Mouse (Mus musculus): ENCODE results near the gene Slc2a3. TPM values are rescaled to one million over a fixed set of nuclear protein-coding genes. Genes with fewer than 3 reads are reported as not detected.
A peak's percentile ranks its signal among the peaks of the same experiment; 100 is the strongest.
"Not testable (repeated sequence)": the region's sequence is repeated elsewhere in the genome, so short reads cannot be mapped to it uniquely, and the experiment has no call there.

Slc2a3 gene
- total and polyA plus RNA-seq, 3 experiments = 2.1 to 10.5 (median 5.2) TPM

DNA sequence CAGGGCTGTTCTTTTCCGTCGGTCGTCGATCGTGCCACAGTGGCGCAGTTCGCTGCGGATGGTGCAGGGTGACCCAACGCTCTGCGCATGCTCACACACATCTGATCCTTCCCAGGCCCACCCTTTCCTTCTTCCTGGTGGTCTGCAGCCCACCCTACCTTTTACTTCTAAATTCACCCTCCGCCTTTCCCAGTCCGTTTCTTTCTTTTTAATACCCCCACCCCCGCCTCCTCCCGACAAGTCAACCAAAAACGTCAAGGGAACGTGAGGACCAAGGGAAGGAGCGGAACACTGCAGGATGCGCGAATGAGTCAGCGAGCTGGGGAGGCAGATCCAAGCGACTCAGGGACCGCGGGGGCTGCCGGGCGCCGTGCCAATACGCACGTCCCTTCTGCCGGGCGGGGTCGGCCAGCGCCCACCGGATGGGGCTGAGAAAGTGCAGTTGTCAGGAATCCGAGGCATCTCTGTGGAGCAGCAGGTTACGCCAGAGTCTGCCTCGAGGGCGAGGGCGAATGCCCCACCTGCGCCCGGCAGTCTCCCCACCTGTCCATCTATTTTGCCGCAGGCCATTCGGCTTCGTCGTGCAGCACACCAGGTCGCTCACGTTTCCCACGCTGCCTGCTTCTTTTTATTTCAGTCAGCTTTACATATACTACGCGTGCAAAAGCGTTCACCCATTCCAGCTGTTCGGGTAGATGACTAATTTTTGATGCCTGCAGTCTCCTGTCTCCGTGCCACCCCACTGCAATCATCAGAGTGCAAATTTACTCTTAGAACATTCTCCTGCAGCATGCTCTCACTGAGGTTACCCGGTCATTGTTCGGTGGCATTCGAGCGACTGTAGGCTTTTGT, 36.8 kb downstream of the Slc2a3 start:
- peak; percentile 65 for DNase-seq

DNA sequence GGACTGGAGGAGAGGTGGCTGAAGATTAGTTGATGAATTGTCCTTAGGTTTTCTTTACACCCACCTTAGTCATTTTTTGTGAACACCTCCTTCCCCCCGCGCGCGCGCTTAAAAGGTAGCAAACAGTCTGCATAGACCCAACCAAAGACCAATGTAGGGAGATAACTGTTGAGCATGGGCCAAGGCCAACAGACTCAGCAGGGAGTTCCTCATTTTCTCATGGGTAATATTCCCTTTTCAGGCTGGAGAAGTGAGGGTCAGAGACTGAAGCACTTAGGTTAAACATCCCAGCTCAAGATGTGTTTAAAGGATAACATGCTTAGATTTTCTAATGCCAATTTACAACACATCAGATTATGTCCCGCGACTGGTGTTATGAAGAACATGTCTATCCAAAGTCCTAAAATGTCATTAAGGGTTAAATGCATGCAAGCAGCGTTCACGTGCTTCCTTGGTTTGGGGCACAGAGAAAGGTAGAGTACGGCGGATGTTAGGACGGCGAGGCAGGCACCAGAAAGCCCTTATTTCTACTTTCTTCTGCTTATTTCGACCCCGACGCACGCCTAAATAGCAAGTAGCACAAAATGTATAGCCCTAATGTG, 37.5 kb downstream of the Slc2a3 start:
- DNase-seq = no peak

DNA sequence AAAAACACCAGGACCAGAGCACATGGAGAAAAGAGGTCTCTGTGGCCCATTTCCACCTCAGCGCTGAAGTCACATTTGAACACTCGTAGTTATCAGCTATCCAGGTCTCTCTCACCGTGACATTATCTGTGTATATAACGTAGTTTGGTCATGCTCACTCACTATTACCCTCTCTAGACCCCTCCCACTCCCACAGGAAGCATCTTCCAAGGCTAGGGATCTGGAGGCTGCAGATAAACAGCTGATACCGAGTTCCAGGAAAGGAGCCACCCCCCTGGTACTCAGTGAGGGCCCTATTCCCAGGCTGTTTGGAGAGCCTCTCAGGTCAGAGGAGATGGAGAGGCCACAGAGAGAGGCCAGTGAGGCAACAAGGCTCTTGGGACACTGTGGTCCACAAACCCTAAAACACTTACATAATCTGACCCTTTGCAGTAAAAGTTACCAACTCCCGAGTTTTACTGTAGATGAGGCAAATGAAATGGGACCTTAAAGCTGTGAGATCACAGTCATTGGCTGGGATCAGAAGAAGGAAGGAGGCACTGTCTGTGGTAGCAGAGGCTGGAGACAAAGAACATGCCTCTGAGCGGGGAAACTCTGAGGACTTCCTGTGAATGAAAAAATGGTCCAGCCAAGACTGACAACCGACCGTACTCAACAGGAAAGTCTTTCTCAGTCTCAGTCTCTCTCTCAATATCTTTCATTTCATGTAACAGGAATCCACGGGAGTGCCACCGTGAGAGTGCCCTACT, 38.3 kb downstream of the Slc2a3 start:
- no peak for DNase-seq

DNA sequence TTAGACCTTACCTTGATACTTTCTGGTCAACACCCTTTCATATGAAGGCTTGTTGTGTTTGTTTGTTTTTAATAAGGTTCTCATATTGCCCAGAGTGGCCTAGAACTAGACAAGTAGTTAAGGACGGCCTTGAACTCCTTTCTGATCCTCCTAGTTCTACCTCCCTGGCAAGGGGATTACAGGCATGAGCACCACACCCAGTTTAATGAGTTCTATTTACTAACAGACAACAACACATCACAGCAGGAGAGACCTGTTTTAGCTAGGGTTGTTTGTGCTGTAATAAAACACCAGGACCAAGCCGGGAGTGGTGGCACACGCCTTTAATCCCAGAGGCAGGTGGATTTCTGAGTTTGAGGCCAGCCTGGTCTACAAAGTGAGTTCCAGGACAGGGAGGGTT, 39.0 kb downstream of the Slc2a3 start:
- no peak for DNase-seq

DNA sequence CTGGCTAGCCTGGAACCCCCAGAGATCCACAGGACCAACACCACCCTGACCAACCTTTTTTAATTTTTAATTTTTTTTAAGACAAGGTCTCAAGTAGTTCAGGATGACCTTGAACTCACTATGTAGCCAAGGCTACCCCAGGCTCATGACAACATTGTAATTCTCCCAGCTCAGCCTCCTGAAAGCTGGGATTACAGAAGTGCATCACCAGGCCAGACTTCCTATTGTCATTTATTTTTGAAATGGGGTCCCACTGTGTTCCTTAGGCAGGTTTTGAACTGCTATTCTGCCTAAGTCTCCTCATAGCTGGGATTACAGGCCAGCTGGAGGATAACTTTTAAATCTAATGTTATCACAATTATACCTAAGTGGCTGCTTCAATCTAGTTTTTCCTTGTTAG, 39.5 kb downstream of the Slc2a3 start:
- no peak for DNase-seq

DNA sequence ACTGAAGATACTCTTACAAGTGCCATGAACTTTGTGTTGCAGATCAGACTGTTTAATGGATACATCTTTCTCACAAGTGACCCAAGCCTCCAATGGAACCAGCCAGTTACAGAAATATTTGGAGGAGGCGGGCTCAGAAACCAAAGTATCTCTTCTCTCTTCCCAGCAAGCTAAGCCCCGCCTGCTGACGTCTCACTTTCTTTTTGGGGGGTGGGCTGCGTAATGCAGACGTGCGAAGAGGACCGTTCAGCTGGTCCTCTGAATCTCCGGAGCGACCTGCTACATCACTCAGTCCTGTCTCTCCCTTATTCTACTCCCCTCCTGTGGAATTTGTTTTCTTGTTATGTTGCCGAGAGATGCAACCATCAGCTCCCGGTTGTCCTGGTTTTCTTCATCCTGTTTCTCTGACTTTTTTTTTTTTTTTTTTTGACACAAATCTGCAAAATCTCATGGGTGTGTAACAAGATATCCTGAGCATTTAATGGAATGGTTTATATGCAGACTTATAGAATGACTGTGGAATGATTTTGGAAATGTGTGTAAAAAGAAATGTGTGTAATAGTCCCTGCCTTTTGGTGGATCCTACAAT, 40.3 kb downstream of the Slc2a3 start:
- DNase-seq = peak; percentile 41

DNA sequence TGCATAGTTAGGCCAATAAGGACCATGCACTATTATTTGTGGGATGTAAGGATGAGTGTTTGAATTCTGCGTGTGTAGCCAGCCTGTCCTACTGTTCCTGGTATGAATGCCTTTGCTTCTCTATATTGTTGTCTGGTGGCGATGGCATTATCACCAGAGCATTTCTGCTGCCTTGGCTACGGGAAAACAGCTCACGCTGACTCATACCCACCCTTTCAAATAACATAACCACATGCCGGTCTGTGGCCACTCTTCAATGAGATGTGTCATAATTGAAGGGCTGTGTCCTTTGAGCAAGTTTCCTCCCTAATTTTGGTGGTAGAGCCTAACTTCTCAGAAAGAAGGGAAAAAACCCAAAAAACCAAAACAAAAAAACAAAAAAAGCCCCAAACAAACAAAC, 42.7 kb downstream of the Slc2a3 start:
- peak; percentile 77 for DNase-seq

DNA sequence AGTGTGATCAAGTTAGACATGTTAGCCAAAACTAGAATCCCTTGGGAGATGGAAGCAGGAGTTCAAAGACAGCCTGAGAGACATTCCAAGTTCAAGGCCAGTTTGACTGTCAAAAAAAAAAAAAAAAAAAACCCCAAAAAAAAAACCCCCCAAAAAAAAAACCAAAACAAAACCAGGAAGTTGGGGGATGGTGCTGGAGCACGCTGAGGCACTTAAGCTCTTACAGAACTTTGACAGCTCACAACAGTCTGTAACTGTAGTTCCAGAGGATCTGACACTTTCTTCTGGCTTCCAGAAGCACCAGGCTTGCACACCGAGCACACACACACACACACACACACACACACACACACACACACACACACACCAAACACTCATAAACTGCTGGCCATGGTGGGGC, 45.5 kb downstream of the Slc2a3 start:
- no peak for DNase-seq

DNA sequence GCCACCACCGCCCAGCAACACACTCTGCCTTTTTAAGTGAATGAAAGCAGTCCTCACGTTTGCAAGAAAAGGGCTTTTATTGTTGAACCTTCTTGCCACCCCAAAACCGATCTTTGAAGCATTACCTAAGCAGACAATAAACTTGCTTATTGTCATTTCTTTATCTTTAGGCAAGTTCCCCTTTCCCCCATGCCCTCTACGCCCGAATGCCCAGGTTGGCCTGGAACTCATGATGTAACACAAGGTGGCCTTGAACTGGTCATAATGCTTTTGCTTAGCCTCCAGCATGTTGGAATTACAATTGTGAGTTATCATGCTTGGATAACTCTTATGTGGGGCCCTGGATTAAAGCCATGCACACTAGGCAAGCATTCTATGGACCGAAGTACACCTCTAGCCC, 50.9 kb downstream of the Slc2a3 start:
- no peak for DNase-seq

DNA sequence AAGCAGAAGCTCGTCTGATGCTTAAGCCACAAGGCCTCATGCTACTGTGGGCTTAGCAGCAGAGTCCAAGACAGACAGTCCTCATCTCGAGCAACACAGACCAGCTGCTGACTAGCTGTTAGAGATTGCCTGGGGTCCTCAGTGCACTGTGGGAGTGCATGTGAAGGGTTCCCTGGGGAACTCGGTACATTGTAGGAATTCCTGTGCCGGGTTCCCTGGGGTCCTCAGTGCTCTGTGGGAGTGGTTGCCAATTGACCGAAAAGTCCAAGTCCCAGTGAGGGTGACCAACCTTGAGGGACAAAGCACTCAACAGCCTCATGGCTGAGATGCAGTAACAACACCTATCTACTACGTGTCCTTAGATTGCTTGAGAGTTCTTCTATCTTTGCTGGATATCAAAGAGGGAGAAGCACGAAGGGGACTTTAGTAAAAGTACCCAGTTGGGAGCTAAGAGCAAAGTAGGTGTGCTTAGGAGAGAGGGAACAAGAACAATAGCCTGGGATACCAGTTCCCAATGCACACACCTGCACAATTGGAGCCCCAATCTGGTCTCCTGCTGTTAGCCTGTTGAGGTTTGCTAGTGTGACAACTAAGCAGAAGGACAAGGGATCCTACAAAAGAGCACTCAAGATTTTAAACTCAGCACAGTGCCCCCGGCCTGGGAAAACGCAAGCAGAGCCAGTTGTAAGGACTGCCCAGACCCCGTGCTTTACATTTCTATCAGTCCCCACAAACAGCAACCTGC, 56.8 kb downstream of the Slc2a3 start:
- no peak for DNase-seq

DNA sequence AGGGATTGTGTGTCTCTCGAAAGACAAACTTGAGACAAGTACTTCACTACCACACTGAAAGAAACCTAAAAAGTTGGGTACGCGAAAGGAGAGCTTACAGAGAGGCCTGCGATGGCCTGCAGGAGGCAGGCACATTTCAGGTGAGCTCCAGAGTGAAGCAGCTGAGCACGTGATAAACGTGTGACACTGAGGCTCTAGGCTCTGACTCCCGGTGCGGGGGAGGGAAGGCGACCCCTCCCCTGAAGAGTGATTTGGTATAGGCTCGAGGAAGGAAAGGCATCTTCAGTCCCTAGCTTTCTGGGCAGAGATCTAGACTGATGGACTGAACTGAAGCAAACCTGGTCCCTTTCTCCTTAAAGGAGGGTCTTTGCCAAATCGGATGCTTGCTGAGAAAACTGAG, 58.1 kb downstream of the Slc2a3 start:
- no peak for DNase-seq

DNA sequence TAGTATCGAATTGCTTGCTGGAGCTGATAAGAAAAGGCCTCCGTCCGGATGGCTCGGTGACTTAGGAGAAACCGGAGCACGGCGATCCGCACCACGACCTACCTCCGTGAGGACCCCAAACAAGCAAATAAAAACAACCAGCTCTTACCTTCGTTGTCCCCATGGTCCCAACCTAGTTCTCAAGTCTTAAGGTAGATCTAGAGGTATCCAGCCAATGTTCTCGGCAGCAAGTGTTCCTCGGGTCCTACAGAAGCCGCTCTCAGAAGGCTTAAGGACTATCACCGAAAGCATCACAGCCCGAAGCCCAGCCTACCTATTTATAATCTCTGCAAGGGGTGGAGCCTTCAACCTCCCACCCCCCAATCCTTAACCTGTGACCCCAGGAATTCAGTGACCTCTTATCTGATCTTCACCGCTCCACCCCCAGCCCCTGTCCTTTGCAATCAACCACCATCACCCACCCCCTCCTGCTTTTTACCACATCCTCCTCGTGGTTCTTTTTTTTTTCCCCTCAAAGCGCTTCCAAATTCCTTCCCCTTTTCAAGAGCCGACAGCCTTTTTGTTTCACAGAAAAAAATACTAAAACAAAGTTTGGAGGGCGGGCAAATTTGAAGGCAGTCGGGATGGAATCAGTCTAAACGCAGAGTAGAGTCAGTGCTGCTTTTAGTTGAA, 59.1 kb downstream of the Slc2a3 start:
- peak; percentile 34 for DNase-seq

DNA sequence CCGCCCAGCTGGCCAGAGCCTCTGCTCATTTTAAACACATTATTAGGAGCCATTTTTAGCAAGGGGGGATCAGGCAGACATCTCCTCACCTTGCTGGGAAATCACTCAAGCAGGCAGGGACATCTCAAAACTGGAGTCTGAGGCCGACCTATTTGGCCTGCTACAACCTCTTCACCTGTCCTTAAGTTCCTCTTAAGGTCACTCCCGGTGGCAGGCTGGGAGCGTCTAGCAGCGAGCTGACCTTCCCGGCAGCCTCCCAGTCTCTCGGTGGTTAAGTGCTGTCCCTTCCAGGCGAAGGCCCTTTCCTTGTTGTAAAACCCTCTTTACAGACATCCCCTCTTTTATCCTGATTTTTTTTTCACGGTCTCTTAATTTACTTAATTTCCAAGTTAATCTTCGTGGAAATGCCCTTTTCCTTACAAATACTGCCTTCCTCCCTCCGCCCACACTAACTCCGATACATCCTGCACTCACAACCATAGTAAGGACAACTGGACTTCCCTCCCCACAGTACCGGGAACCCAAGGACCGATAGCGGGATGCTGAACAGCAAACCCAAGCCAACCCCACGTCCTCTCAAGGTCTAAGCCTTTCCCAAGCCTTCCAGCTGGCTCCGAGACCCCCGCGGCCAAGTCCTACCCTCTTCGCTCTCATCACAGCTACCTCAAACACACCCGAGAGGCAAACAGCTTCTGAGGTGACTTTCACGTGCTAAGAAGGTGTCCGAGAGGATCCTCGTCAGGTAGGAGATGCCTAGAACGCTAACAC, 59.8 kb downstream of the Slc2a3 start:
- peak; percentile 14 for DNase-seq

DNA sequence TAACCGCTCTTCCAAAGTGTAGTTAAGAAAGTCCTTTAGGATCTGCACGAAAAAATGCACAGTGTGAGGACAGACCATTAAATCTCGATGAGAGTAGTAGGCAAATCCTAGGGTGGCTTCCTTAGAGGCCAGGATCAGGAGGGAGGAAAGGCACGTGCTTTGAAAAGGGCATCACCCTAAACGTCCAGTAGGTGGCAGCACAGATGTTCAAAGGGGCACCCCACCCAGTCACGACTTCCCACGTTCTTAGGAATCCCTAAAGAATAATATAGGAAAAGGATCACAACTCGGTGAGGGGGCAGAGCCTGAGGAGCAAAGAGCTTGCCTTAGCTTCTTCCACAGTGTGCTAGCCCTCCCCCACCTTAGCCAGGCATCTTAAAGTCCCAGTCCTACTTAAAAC, 61.5 kb downstream of the Slc2a3 start:
- DNase-seq = peak; percentile 75

DNA sequence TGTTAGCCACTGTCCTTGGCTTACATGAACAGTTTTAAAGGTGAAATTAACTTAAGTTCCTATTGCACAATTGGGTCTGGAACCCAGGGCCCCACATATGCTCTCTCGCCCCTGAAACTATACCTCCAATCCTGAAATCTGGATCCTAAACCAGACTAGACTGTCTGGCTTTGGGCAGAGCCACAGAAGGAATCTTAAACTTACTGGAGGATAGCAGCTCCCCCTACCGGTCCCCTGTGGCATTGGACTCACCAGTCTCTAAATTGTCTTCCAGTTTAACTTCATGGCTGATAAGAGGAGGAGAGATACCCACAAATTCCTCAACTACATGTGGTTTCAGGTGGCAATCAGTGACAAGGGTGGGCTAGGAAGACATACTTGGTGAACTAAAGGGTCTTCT, 81.5 kb downstream of the Slc2a3 start:
- DNase-seq = peak; percentile 66

DNA sequence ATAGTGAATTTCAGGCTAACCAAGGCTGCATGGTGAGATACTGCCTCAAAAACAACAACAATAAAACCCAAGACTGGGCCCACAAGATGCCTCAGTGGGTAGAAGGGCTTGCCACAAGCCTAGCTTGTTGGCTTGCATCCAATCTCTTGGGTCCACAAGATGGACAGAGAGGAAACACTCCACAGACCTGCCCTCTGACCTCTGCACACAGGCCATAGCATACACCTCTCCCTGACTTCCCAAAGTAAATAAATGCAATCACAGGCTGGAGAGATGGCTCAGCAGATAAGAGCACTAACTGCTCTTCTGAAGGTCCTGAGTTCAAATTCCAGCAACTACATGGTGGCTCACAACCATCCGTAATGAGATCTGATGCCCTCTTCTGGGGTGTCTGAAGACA, 83.2 kb downstream of the Slc2a3 start:
- DNase-seq = not testable (repeated sequence)

DNA sequence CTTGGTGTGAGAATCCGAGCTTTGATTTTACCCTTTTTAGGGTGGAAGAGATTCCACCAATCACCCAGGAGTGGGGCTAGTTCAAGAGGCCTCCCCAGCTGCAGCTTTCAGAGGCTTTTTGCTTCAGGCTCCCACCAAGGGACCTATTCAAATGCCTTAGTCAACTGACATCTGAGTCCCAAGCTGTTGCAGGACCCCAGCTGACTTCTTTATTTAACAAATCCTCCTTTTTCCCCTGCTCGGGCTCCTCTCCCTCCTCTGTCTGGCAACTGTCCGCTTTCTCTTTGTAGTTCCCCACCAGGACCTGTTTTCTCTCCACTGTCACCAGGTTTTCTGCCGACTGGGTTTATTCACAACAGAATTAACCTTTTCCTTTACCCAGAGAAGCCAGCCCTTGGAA, 85.6 kb downstream of the Slc2a3 start:
- DNase-seq = no peak

DNA sequence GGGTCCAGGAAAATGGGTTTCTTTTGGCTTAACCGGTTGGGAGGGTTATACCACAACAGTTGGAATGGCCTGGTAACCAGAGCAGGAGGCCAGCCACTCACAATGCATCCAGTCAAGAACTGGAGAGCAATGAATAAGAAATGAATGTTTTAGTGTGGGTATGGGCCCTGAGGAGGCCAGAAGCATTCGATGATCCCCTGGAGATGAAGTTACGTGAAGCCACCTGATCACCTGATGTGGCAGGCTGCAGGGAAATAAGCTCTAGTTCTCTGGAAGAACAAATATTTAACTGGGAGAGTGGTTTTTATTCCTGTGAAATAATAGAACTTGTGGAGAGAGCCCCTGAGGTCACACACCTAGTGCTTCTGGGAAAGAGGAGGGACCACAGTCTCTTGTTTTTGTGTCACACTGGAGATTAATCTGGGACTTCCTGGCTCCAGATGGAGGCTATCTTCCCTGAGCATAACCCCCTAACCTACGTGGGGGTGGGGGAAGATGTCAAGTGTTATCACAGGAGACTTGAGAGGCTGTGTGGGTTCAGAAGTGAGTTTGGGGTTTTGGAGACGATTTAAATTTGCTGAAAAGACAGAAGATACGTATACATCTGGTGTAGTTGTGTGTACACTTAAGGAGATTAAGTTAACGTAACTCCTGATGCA, 86.6 kb downstream of the Slc2a3 start:
- DNase-seq = no peak

DNA sequence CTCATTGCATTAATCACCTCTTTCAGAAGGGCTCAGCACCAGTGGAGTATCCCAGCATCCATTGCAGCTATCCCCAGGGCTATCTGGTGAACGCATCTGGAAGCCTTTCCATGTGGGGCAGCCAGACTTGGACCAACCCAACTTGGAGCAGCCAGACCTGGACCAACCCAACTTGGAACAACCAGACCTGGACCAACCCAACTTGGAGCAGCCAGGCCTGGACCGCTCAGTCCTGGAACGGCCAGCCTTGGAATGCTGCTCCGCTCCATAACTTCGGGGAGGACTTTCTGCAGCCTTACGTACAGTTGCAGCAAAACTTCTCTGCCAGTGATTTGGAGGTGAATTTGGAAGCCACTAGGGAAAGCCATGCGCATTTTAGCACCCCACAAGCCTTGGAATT, 88.3 kb downstream of the Slc2a3 start:
- DNase-seq = not testable (repeated sequence)

DNA sequence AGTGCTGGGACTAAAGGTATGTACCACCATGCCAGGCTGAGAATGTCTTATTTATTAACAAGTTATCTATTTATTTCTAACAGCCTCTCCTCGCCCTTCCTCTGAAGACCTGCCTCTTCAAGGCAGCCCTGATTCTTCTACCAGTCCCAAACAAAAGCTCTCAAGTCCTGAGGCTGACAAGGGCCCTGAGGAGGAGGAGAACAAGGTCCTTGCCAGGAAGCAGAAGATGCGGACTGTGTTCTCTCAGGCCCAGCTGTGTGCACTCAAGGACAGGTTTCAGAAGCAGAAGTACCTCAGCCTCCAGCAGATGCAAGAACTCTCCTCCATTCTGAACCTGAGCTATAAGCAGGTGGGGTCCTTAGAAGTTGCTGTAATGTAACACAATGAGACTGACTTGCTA, 90.0 kb downstream of the Slc2a3 start:
- no peak for DNase-seq
